Mouse (Mus musculus): Measurements from ENCODE around the gene Pola1.
"Not testable (repeated sequence)": the region's sequence is repeated elsewhere in the genome, so short reads cannot be mapped to it uniquely, and the experiment has no call there.

The Pola1 gene

DNA sequence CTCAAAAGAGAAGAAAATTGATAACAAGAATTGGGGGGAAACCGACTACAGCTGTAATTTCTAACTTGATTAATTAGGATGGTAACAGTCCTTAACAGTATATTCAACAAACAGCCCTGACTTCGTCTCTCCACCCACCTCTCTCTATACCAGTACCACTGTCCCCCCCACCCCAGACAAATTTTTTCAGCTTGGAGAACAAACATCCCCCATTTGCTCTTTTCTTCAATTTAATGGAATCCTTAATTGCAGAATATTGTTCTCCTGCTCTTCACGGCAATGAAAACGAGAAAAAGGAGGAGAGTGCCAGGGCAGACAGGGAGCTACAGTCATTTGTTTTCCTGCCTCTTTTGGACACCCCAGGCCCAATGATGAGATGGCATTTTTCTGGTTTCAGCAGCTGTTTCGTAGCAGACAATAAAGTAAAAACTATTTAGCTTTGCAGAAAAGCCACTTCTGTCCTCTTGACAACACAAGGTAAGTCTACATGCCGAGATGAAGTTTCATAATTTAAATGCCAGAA, 202.2 kb downstream of the Pola1 start:
- DNase-seq: no peak

DNA sequence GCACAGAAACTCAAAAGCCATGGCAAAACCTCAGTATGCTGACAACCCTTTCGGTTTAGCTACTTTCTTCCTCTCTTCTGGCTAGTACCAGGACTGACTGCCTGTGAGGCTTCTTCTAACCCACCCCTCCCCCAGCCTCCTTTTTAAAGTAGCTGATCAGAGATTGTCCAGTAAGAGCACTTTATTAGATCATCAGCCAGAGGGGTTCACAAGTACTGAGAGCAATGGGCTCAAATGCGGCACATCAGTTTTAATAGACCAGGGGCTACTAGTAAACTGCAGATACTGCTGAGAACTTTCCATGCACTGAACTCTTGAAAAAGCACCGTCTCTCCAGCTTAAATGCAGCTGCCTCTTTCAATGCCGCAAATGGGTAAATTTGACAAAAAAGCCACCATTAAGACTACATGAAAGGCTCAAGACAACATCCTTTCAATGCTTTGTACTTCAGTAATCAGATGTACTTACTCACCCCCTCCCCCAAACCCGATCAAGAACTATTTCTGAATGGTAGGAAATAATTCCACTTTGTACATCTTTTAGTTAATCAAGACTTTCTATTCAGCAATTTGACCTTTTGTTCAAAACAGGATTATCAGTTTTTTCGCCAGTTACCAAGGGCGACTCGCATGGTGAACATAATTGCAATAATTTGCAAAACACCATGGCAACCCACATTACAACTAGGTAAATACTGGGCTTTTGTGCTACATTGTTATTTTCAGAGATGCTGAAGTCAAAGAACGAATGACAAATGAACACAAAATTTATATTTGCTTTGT, 202.8 kb downstream of the Pola1 start:
- no peak for DNase-seq

DNA sequence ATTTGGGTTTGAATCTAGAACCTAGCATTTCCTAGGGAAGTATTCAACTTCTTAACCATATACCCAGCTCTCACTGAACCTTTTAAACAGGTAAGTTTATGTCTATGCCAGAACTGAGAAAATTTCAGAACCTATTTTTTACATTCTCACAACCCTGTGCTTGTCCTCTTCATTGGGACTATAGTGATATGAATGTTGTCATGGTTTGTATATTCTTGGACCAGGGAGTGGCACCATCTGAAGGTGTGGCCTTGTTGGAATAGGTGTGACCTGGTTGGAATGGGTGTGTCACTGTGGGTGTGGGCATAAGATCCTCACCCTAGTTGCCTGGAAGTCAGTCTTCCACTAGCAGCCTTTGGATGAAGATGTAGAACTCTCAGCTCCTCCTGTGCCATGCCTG, 231.1 kb downstream of the Pola1 start:
- DNase-seq: not testable (repeated sequence)

DNA sequence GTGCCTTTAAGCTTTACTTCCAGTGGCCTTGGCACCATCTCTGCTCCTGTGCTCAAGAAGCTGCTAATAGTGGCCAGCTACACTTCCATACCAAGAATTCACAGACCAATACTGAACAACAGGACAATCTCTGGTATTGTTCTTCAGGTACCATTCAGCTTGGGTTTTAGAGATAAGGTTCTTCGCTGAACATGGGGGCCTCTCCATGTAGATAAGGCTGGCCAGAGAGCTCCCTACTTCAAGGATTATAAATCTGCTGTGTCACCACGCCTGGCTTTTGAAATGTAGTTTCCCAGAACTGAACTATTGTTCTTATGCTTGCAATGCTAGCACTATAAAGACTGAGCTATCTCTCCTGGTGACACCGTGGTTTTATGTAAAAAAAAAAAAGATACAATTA, 234.9 kb downstream of the Pola1 start:
- no peak for DNase-seq

DNA sequence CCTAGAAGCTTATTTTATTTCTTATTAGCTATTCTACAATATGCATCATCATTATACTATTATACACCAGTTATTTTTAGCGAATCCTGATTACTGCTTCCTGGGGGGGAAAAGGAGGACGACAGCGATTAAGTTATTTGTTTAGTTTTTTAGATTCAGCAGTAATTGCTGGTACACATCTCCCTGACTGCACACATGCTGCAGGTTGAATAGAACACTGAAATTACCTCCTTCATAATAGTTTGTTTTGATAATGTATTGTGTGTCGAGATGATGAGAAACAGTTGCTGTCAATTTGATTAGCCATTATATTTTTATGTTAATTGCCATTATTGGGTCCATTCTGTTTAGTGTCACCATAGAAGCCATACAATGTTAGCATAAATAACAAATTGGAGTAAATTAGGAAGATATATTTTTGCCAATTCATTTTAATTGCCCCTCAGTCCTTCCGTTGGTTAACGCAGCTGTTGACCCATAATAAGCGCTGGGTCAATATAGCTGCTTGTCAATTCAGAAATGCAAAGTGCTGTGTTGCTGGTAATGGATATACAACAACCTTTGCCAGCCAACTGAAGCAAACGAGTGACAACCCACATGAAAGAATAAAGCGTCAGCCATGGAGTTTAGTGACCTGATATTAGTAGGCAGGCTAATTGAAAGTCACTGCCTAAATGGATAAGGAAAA, 254.5 kb downstream of the Pola1 start:
- no peak for DNase-seq

DNA sequence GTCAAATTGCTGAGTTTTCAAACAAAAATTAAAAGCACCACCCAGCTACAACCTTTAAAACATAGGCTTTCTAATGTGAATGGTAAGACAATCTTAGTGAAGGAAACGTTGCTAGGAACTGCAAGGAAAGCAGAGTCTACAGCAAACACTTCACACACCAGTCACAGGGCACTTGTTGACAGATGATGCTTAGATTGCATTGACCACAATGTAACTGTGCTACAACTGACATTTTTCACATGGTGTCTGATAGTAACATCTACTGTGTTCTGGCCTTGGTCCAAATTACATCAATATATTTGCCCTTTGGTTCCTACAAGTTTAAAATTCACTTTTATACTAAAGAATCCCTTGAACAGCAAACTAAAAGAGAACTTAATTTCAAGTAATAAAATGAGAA, 258.5 kb downstream of the Pola1 start:
- DNase-seq: no peak

GRCm38 (mm10) chrX:93369708-93370107, 262.2 kb downstream of the Pola1 start:
- no peak for DNase-seq

- DNase-seq: no peak
Measured at GRCm38 (mm10) chrX:93368211-93368610, 263.7 kb downstream of the Pola1 start.

DNA sequence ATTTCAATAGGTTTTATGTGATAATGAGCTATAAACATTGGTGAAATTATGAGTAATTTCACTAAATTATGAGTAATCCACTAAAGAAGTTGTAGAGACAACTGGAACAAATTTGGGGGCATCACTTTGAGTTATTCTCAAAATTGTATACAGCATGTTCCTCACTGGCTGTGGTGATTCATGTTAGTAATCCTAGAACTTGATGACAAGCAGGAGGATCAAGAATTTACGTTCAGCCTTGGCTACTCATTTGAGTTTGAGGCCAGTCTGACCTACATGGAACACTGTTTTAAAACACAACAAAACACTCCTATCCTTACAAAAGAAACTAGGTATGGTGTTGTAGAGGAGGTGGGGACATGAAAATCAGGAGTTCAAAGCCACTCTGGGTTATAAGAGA, 310.6 kb downstream of the Pola1 start:
- DNase-seq: no peak

DNA sequence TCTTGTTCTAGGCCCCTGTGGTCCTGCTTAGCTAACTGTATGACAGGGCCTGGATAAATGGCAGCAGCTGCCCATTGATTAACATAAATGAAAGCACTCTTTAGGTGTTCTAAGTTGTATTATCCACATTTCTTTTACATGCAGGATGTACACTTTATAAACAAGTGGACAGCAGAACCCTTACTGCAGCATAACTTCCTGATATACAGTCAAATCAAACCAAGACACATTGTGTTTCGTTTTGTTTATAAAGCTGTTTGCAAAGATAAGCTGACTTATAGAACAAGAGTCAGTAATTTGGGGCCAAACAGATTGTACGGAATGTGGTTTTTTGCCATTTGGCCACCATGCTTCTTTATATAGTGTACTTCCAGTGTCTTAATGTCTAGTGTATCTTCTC, 312.0 kb downstream of the Pola1 start:
- no peak for DNase-seq

DNA sequence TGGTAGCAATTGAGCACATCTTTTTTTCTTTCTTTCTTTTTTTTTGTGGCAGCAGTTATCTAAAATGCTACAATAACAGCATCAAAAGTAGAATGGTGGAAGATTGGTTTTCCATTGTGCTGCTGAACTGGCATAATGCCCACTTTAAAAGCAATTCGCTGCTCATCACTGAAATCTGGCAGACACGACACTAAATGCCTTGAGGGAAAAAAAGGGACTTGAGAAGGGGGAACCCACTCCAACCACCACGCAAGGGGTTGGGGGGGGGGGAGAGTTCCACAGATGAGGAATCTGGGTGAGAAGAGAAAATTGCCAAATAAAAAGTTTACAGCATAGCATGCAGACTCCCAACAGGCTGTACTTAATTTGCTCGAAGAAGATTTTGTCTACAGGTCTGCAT, 314.4 kb downstream of the Pola1 start:
- DNase-seq: no peak

DNA sequence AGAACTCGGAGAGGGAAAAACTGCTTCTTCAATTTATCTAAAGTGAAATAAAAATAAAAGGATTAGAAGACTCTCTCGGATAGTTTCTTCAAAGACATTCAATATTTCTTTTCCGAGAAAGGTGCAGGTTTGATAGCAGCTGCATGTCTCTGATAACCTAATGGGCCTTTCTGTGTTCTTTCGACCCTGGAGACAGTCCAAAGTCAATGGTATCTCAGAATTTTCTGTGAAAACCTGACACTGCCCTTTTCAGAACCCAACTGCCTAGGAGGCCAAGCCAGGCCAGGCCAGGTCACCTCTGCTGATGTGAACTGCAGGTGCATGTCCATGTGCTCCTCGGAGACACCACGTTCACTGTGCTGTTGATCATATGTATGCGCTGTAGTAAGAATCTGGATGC, 326.2 kb downstream of the Pola1 start:
- no peak for DNase-seq

DNA sequence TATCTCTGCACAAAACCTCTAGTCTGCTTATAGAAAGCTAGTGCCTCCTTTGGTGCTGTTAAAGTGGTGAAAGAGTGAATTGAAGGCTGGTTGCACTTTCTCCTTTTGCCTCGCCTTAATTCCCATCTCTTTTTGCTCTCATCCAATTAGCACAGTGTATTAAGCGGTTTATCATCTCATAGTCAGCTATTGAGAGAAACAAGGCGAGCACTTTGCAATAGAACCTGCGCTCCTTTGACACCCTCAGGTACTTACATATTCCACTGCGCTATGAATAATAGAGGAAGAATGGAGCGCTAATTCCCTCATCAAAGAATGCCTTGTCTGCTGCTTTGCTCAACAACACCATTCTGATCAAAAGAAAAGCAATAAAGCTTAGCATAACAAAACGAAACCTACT, 330.2 kb downstream of the Pola1 start:
- DNase-seq: no peak

- no peak for DNase-seq
Measured at GRCm38 (mm10) chrX:93300183-93300815, 331.7 kb downstream of the Pola1 start.

GRCm38 (mm10) chrX:93299771-93300170, 332.2 kb downstream of the Pola1 start:
- DNase-seq: no peak

DNA sequence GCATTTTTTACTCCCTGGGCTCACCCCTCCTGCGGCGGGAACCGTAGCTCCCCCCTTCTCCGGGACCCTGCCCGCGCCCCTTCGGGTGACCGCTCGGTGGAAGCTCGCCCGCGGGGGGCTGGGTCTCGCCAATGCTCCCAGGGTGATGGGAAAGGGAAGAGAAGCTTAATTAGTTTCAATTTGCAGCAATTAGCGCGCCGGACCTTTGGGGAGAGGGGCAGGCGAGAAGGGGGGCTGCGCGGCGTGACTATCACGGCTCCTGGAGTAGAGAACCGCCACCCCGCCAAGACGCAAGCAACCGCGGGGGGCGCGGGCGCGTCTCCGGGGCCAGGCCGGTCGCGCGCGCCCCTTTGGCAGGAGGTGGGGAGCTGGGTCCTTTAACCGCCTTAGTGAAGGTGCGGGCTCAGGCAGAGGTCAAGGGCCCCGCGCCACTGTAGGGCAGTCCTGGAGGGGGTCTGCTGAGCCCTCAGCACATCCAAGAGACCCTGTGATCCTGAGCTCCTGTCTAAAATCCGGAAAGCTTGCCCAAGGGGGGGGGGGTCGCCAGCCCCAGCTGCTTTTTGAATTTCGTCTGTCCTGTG, 332.8 kb downstream of the Pola1 start:
- DNase-seq: no peak

- DNase-seq: no peak
Measured at GRCm38 (mm10) chrX:93297001-93297441, 334.9 kb downstream of the Pola1 start.

- no peak for DNase-seq
Measured at GRCm38 (mm10) chrX:93295819-93296218, 336.1 kb downstream of the Pola1 start.

- DNase-seq: no peak
Measured at GRCm38 (mm10) chrX:93294736-93295490, 337.0 kb downstream of the Pola1 start.

- no peak for DNase-seq
Measured at GRCm38 (mm10) chrX:93292031-93292430, 339.9 kb downstream of the Pola1 start.

DNA sequence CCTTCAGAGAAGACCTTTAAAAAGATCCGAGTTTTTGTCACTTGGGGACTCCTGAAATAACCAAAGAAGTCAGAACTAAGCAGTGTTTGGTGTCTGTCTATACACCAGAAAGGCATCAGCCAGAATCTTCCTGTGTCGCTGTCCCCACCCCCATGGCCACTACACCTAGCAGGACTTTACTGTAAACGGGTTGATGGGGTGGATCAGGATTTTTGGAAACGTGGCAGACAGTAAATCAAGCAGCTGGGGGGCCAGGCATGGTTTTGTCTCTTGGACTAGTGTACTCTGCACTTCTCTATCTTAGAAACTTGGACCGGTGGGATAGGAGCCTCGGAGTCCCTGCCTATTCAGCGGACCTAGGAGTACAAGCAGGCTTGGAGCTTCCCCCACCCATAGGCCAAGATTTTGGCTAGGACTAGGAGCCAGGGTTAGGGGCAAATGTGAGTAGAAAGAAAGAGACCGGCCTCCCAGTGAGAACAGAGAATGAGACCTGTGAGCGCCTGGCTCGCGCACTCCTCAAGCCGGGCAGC, 342.0 kb downstream of the Pola1 start:
- no peak for DNase-seq

DNA sequence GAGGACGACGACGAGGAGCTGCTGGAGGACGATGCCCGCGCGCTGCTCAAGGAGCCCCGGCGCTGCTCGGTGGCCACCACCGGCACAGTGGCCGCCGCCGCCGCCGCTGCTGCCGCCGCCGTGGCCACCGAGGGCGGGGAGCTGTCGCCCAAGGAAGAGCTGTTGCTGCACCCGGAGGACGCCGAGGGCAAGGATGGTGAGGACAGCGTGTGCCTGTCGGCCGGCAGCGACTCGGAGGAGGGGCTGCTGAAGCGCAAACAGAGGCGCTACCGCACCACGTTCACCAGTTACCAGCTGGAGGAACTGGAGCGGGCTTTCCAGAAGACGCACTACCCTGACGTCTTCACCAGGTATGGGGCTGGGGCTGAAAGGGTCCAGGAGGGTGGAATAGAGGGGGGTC, 342.9 kb downstream of the Pola1 start:
- no peak for DNase-seq
